Mouse (Mus musculus) heart, postnatal 0 days (tissue): Measurements from ENCODE around the gene Zbtb16. TPM values are rescaled to one million over a fixed set of nuclear protein-coding genes. Genes with fewer than 3 reads are reported as not detected.

Experiments used
- ATAC-seq: fragments of 200-750 bp; cut with Nextera tagmentation; 2 replicates; pipeline ENCODE4 v1.8.0; 2017; ENCODE audit warnings: low read depth, moderate number of reproducible peaks, moderate library complexity; ENCODE audit not compliant: insufficient read depth
- DNase-seq: peaks from one replicate; pipeline ENCODE4 v3.0.0-alpha.2; 2016; ENCODE audit warnings: low spot score
- H3K27ac ChIP-seq: fragments of 300-500 bp; sonication (generic); 2 replicates; pipeline ENCODE4 v1.5.1; 2014; ENCODE audit warnings: low read depth, mild to moderate bottlenecking
- H3K27me3 ChIP-seq: fragments of 300-500 bp; sonication (generic); 2 replicates; pipeline ENCODE4 v1.6.1; 2014; ENCODE audit warnings: low read length, mixed read lengths; ENCODE audit not compliant: control insufficient read depth, insufficient read depth
- H3K36me3 ChIP-seq: fragments of 300-500 bp; sonication (generic); replicated peaks from 2 replicates; pipeline ENCODE4 v1.6.1; 2014; ENCODE audit warnings: low read length, mixed read lengths; ENCODE audit not compliant: control insufficient read depth, insufficient read depth
- H3K4me1 ChIP-seq: fragments of 300-500 bp; sonication (generic); 2 replicates; pipeline ENCODE4 v1.6.1; 2014; ENCODE audit warnings: antibody characterized with exemption; ENCODE audit not compliant: control insufficient read depth, insufficient read depth
- H3K4me2 ChIP-seq: fragments of 300-500 bp; sonication (generic); 2 replicates; pipeline ENCODE4 v1.6.1; 2014; ENCODE audit warnings: low read depth, mild to moderate bottlenecking, low read length, moderate library complexity
- H3K4me3 ChIP-seq: fragments of 300-500 bp; sonication (generic); 2 replicates; pipeline ENCODE4 v1.5.1; 2014; ENCODE audit warnings: low read depth, low read length
- H3K9ac ChIP-seq: fragments of 300-500 bp; sonication (generic); replicated peaks from 2 replicates; pipeline ENCODE4 v1.6.1; 2014; ENCODE audit warnings: low read depth, low read length, mixed read lengths
- H3K9me3 ChIP-seq: fragments of 300-500 bp; sonication (generic); replicated peaks from 2 replicates; pipeline ENCODE4 v1.6.1; 2016; ENCODE audit warnings: low read length; ENCODE audit not compliant: control insufficient read depth
- CTCF ChIP-seq: IDR thresholded peaks from 2 replicates; pipeline ENCODE4 v1.5.1; 2016; ENCODE audit warnings: antibody characterized with exemption, control low read depth, low read depth
- EP300 ChIP-seq: IDR thresholded peaks from 2 replicates; pipeline ENCODE4 v1.6.1; 2016; ENCODE audit warnings: antibody characterized with exemption, low read depth
- WGBS: fragments of 180-500 bp; shearing (Covaris S2); extraction: QIAGEN DNeasy Blood & Tissue Kit; methylation state at CpG from one replicate; pipeline ENCODE4 v1.1.7; 2014; 5-methylcytosine and 5-hydroxymethylcytosine counted together
- polyA plus RNA-seq: library from polyadenylated mRNA; unstranded; fragments of >200 nt; fragmentation: Nextera tagmentation; extraction: Ambion mirVana; gene quantifications from 2 replicates; pipeline ENCODE4 v1.2.1, GENCODE M21; 2015
- total RNA-seq: library from RNA; depleted of rRNA; stranded (reverse); fragments of >200 nt; gene quantifications from 2 replicates; pipeline ENCODE4 v1.2.3, GENCODE M21; 2014; ENCODE audit warnings: low replicate concordance

Gene Zbtb16
- total and polyA plus RNA-seq, 2 experiments from 2014 or later = 5.0 to 54.7 TPM

GRCm38 (mm10) chr9:48661225-48662023 lies 174.6 kb downstream of the Zbtb16 start:
- H3K27ac ChIP-seq = no peak overlapping the region
- H3K9ac ChIP-seq = no peak overlapping the region
- DNase-seq (no peak), ATAC-seq (no peak)
- H3K4me3 ChIP-seq = no peak overlapping the region
- H3K9me3 ChIP-seq = peaks cover 4% of the 10 kb centered on the region
- H3K4me1 ChIP-seq = no peaks in the 10 kb centered on the region
- WGBS = 73% methylated on average over 9 of the region's 9 CpGs
- TF ChIP-seq EP300 = no peak
- TF ChIP-seq CTCF = no peak
- peaks cover 42% of the 10 kb centered on the region for H3K36me3 ChIP-seq
- no peak overlapping the region for H3K4me2 ChIP-seq
- no peaks in the 10 kb centered on the region for H3K27me3 ChIP-seq

GRCm38 (mm10) chr9:48655525-48656169 lies 180.4 kb downstream of the Zbtb16 start:
- no peak overlapping the region for H3K27ac ChIP-seq
- H3K4me1 ChIP-seq = no peaks in the 10 kb centered on the region; the same call in 1 of the 2 replicates
- peaks cover 46% of the 10 kb centered on the region for H3K36me3 ChIP-seq
- peaks cover 4% of the 10 kb centered on the region for H3K9me3 ChIP-seq
- TF ChIP-seq EP300 (no peak), CTCF (no peak)
- no peak overlapping the region for H3K4me3 ChIP-seq
- no peak for DNase-seq
- no peaks in the 10 kb centered on the region for H3K27me3 ChIP-seq
- H3K4me2 ChIP-seq = no peak overlapping the region
- WGBS = 44% methylated on average over 5 of the region's 5 CpGs
- H3K9ac ChIP-seq = no peak overlapping the region
- ATAC-seq = no peak

GRCm38 (mm10) chr9:48654730-48655129 lies 181.3 kb downstream of the Zbtb16 start:
- no peak overlapping the region for H3K27ac ChIP-seq
- H3K36me3 ChIP-seq = peaks cover 41% of the 10 kb centered on the region
- peaks cover 4% of the 10 kb centered on the region for H3K9me3 ChIP-seq
- H3K4me2 ChIP-seq = no peak overlapping the region
- no peak overlapping the region for H3K9ac ChIP-seq
- WGBS = 20% methylated on average over 8 of the region's 8 CpGs
- H3K4me1 ChIP-seq = peaks cover under 1% of the 10 kb centered on the region; the same call in 1 of the 2 replicates
- H3K4me3 ChIP-seq = no peak overlapping the region
- no peaks in the 10 kb centered on the region for H3K27me3 ChIP-seq
- TF ChIP-seq EP300 (no peak), CTCF (no peak)
- no peak for ATAC-seq
- no peak for DNase-seq

- ATAC-seq = no peak
- 47% methylated on average over 7 of the region's 7 CpGs for WGBS
- no peak overlapping the region for H3K9ac ChIP-seq
- no peak overlapping the region for H3K4me3 ChIP-seq
- no peaks in the 10 kb centered on the region for H3K27me3 ChIP-seq
- no peaks in the 10 kb centered on the region for H3K9me3 ChIP-seq
- H3K4me1 ChIP-seq = peaks cover 12% of the 10 kb centered on the region
- H3K36me3 ChIP-seq = peaks cover 30% of the 10 kb centered on the region
- H3K4me2 ChIP-seq = no peak overlapping the region
- TF ChIP-seq CTCF (no peak), EP300 (no peak)
- DNase-seq = no peak
- no peak overlapping the region for H3K27ac ChIP-seq
These were observed 182.5 kb downstream of the Zbtb16 start for GRCm38 (mm10) chr9:48653399-48654070.

- Histone ChIP-seq H3K27ac (no peak overlapping the region), H3K9ac (no peak overlapping the region), H3K4me1 (peaks cover 24% of the 10 kb centered on the region), H3K4me3 (no peak overlapping the region), H3K27me3 (no peaks in the 10 kb centered on the region), H3K9me3 (no peaks in the 10 kb centered on the region), H3K36me3 (peaks cover 19% of the 10 kb centered on the region), H3K4me2 (no peak overlapping the region)
- 68% methylated on average over 4 of the region's 4 CpGs for WGBS
- DNase-seq (no peak), ATAC-seq (no peak)
- TF ChIP-seq CTCF = no peak
- no peak for TF ChIP-seq EP300
These were observed 184.0 kb downstream of the Zbtb16 start for GRCm38 (mm10) chr9:48652026-48652425.
